Mouse (Mus musculus) heart, postnatal 0 days (tissue): ENCODE measurements around the gene Skint5.
"Not testable (repeated sequence)": the region's sequence is repeated elsewhere in the genome, so short reads cannot be mapped to it uniquely, and the experiment has no call there.

Experiments
- CTCF ChIP-seq: IDR thresholded peaks from 2 replicates; pipeline ENCODE4 v1.5.1; 2016; ENCODE audit warnings: antibody characterized with exemption, control low read depth, low read depth
- EP300 ChIP-seq: IDR thresholded peaks from 2 replicates; pipeline ENCODE4 v1.6.1; 2016; ENCODE audit warnings: antibody characterized with exemption, low read depth

GRCm38 (mm10) chr4:113448230-113448629 is 551.1 kb downstream of the Skint5 start:
- TF ChIP-seq EP300, CTCF: not testable (repeated sequence)
